Mouse (Mus musculus) bone marrow macrophage, adult 2 months (primary cell): ENCODE data around the gene Gng3. TPM values are rescaled to one million over a fixed set of nuclear protein-coding genes. Genes with fewer than 3 reads are reported as not detected.
A peak's percentile ranks its signal among the peaks of the same experiment; 100 is the strongest.
"Not testable (repeated sequence)": the region's sequence is repeated elsewhere in the genome, so short reads cannot be mapped to it uniquely, and the experiment has no call there.

Experiments
- H3K27ac ChIP-seq: 2 replicates; pipeline ENCODE4 v1.5.1; 2012; ENCODE audit warnings: low read depth, low read length; ENCODE audit not compliant: insufficient read depth
- H3K4me1 ChIP-seq: 2 replicates; pipeline ENCODE4 v1.6.1; 2012; ENCODE audit warnings: low read length; ENCODE audit not compliant: control insufficient read depth, insufficient read depth
- H3K4me3 ChIP-seq: 2 replicates; pipeline ENCODE4 v1.5.1; 2012; ENCODE audit warnings: mild to moderate bottlenecking, low read length, moderate library complexity; ENCODE audit not compliant: insufficient read depth
- CTCF ChIP-seq: IDR thresholded peaks from 2 replicates; pipeline ENCODE4 v1.5.1; 2012; ENCODE audit warnings: low read depth, mild to moderate bottlenecking, low read length, moderate library complexity
- POLR2A ChIP-seq: IDR thresholded peaks from 2 replicates; pipeline ENCODE4 v1.6.1; 2012; ENCODE audit warnings: mild to moderate bottlenecking, low read depth, low read length, borderline replicate concordance
- polyA plus RNA-seq: library from polyadenylated mRNA; stranded (reverse); fragments of >200 nt; gene quantifications from 2 replicates; pipeline ENCODE4 v1.2.4, GENCODE M21; 2012; ENCODE audit not compliant: missing spikeins, insufficient read depth, insufficient read length

Gene Gng3
- polyA plus RNA-seq, 1 experiment = not detected

DNA sequence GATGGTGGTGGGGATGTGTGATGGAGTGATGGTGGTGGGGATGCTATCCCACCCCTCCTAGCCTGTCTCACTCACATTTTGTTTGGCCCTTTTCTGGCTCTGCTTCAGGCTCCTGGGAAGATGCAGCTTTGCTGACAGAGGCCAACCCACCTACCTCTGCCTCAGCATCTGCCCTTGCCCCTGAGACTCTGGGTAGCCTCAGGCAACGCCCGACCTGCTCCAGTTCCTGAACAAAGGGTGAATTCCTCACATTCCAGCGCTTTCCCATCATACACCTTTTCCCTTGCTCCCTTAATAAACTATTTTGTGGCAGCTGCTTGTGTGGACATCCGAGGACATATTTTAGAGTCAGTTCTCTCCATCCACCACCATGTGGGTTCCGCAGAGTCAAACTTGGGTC, 9.4 kb upstream of the Gng3 start:
- Histone ChIP-seq H3K27ac (no peak overlapping the region), H3K4me1 (peaks cover 24% of the 10 kb centered on the region), H3K4me3 (no peak overlapping the region)
- no peak for TF ChIP-seq POLR2A
- no peak for TF ChIP-seq CTCF

DNA sequence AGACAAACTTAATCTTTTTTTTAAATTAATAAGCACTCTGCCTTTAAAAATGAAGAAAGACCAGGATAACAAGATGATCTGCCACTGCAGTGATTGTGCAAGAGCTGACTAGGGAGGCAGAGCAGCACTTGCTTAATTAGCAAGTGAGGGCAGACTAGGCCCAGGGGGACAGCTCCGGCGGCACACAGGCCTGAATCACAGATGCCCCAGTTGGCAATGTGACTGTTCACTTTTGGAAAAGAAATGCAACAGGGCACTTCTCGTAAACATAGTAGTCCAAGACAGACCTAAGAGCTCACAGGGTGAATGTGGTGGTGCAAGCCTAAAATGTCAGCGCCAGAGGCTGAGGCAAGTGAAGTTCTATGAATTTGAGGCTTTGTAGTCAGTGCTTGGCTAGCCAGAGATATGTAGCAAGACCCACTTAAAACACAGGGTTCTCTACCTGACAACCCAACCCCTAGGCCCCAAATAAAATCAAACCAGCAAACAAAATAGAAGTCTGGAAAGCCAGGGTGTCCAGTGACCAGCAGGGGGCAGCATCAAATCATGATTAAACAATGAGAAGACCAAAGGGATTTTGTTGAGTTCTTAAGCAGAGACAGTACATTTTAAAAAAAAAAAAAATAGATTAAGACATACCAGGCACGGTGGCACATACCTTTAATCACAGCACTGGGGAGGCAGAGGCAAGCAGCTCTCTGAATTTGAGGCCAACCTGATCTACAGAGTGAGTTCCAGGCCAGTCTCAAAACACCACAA, 5.6 kb upstream of the Gng3 start:
- Histone ChIP-seq H3K27ac (peak overlapping the region; percentile 44), H3K4me3 (peak overlapping the region; percentile 7; the same call in 1 of the 2 replicates), H3K4me1 (peaks cover 39% of the 10 kb centered on the region)
- TF ChIP-seq CTCF (peak; percentile 28; the same call in 1 of the 2 replicates), POLR2A (no peak)

DNA sequence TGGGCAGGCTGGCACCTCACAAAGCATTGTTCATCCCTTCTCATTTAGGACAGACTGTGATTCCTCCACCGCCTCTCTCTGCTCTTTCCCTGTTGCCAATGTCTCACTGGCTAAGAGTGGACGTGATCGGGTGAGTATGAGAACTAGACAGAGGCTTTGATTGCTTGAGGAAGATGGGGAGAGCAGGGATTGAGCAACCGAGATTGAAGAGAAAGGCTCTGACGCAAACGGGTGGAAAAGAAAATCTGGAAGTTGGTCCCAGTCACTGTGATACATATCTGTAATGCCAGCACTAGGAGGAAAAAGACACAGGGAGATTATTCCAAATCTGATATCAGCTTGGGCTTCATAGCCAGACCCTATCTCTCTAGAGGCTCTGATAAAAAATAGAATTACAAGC, 4.0 kb upstream of the Gng3 start:
- Histone ChIP-seq H3K4me3 (no peak overlapping the region), H3K4me1 (peaks cover 45% of the 10 kb centered on the region), H3K27ac (peak overlapping the region; percentile 73)
- no peak for TF ChIP-seq POLR2A
- no peak for TF ChIP-seq CTCF

DNA sequence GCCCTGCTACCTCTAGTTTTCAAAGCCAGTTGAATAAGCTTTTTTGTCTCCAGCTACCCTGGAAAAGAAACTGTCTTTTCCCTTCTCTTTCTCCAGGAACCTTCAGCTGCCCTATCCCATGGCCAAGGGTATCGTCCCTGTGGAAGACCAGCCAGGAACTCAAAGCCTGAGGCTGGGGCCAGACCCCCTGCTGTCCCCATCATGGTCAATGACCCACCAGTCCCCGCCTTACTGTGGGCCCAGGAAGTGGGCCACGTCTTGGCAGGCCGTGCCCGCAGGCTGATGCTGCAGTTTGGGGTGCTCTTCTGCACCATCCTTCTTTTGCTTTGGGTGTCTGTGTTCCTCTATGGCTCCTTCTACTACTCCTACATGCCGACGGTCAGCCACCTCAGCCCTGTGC, 2.0 kb upstream of the Gng3 start:
- TF ChIP-seq CTCF = no peak
- no peak for TF ChIP-seq POLR2A
- peak overlapping the region; percentile 83 for H3K4me3 ChIP-seq
- peaks cover 51% of the 10 kb centered on the region for H3K4me1 ChIP-seq
- H3K27ac ChIP-seq = no peak overlapping the region

DNA sequence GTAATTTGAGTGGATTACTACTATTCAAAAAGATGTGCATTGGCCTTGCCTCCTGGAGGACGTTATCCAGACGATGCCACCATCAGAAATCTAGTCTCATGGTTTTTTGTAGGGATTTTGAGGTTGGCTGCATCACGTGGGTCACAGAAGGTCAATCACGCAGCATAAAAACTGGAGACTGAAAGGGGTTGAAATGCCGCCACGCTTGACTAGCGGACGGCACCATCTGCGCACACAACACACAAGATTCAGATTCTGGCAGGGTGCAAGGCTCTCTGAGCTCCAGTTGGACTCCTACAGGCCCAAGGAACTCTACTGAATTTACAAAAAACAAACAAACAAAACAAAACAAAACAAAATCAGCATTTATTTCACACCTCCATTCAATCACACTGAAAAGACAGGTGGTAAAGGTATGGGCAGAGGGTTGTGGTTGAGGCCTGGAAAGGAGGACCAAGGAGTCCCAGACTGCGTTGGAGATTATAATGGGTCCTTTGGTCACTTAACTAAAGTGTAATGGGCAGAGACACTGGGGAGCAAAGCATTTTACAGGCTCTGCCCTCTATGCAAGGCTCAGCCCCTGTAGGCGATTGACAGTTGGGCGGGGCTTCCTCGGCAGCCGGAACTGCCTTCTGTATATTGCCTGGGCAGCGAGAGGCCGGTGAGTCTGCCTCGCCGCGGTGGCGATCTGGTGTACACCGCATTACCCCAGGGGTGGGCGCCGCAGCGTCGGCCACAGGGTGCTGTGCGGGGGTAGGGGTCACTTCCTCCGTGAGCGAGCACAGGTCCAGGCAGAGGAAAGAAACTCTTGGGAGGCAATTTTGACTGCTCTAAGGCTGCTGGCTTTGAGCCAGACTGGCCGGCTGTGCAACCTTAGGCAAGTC, 1.2 kb upstream of the Gng3 start:
- H3K4me3 ChIP-seq = peak overlapping the region; percentile 83
- H3K4me1 ChIP-seq = peaks cover 51% of the 10 kb centered on the region
- H3K27ac ChIP-seq = peak overlapping the region; percentile 46
- TF ChIP-seq POLR2A (peak; percentile 91), CTCF (no peak)

DNA sequence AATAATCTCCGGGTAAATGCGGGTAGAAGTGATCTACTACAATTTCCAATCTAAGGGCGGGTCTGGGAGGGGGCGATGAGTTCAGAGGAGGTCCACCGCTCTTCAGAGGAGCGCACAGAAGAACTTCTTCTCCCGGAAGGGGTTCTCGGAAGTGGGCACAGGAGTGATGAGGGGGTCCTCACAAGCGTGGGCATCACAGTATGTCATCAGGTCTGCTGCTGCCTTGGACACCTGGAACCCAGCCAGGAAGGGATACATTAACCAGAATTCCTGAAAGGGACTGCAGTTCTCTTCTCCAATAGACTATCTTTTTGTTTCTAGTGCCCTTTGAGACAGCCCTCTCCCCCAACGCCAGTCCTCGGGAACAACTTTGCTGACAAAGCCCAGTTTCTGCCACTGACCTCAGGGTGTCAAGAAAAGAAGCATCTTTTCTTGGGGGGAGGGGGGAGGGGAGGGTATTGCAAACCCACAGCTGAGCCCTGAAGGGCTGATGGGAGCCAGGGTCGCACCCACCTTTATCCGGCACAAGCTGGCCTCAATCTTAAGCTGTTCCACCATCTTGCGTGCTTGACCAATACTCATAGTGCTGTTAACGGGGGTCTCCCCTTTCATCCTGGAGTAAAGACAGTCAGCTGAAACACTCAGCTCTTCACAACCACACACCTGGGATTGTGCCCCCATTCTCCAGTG, 808 bp downstream of the Gng3 start:
- TF ChIP-seq CTCF (no peak), POLR2A (no peak)
- peaks cover 37% of the 10 kb centered on the region for H3K4me1 ChIP-seq
- no peak overlapping the region for H3K27ac ChIP-seq
- H3K4me3 ChIP-seq = peak overlapping the region; percentile 66

DNA sequence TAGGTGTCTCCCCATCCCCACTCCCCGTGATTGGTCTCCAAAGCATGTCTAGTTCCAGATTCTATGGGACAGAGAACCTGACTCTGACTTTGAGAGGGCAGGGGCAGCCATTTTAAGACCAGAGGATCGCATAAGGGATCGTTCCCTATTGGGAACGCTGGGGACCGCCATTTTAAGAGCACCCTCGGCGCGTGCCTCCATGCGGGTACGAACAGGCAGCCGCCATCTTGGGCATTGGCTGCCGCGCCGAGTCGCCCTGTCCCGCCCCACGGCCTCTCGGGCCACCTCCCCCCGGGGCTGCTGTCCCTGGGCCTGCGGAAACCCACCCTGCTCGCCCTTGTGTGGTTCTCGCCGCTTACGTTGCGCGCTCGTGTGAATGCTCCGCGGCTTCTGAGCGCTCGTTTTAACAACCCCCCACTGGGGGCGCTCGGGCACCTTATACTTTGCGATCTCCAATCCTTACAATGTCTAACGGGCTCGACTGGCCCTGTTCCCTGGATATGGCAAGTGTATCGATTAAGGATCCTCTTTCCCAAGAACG, 1.7 kb downstream of the Gng3 start, which contains the start of gene Bscl2:
TSS of gene Bscl2 (plus strand) at position 217 of the 541 bp plus-strand sequence.
- Histone ChIP-seq H3K4me3 (peak within 1 kb of the TSS; percentile 66), H3K4me1 (peaks cover 38% of the 10 kb centered on the region), H3K27ac (peak within 1 kb of the TSS; percentile 77)
- TF ChIP-seq CTCF = peak; percentile 47
- no peak for TF ChIP-seq POLR2A

DNA sequence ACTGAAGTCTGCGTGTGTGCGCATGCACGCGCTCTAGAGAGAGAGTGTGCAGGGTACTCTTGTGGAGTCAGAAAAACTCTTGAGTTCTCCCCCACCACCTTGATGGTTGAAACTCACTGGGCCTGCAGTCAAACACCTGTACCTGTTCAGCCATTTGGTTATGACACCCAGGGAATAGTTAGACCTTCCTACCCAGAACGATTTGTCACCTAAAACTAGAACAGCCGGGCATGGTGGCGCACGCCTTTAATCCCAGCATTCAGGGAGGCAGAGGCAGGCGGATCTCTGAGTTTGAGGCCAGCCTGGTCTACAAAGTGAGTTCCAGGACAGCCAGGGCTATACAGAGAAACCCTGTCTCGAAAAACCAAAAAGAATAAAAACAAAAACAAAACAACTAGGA, 2.7 kb downstream of the Gng3 start:
- H3K4me1 ChIP-seq = peaks cover 32% of the 10 kb centered on the region
- not testable (repeated sequence) for H3K4me3 ChIP-seq, H3K27ac ChIP-seq

DNA sequence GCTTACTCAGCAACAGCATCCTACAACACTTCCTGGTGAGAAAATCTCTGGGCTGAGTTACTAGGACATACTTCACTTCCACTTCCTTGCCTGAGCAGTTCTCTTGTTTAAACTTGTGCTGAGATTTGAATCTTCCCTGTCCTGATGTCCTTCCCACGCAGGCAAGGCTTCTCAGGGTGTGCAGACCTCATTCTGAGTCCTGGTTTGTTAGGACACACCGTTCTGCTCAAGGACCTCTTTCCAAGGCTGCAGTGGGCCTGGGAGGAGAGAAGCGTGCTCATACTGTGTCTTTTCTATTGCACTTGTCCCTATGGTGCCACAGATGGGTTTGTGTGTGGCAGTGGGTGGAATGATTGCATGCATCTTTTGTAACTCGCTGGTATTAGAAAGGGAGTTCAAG, 6.0 kb downstream of the Gng3 start:
- Histone ChIP-seq H3K4me1 (peaks cover 38% of the 10 kb centered on the region), H3K4me3 (no peak overlapping the region), H3K27ac (0 out of 2 replicates have a peak overlapping the region, but pooled peaks have one; percentile 3)
- no peak for TF ChIP-seq CTCF
- TF ChIP-seq POLR2A = no peak

DNA sequence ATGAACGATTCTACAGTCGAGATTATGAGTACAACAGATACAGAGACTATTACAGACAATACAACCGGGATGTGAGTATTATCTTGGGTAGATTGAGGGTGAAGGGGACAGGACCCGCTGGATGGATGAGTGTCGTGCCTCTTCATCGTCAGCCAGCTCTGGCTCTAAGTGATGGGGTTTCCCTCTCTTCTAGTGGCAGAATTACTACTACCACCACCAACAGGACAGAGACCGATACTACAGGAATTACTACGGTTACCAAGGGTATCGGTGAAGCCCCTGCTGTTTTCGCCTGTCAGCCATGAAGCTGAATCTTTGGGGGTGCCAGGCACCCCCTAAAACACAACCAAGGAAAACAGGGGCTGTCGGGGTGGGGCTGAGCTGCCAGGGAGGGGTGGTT, 7.7 kb downstream of the Gng3 start:
- Histone ChIP-seq H3K27ac (no peak overlapping the region), H3K4me3 (no peak overlapping the region), H3K4me1 (peaks cover 33% of the 10 kb centered on the region)
- TF ChIP-seq POLR2A (no peak), CTCF (no peak)
